Mouse (Mus musculus) brain, embryonic 14.5 days (tissue): ENCODE measurements at regions not wholly inside any gene's neighbourhood (a gene's known extent, or its start where the extent isn't known, plus 50 kb on each side); places are given as distances from the start of the nearest gene placed in this dataset.

ENCODE experiments used
- DNase-seq: peaks from one replicate; pipeline ENCODE4 v3.0.0-alpha.2; 2011; ENCODE audit warnings: low read depth
- CTCF ChIP-seq: fragments of 200-500 bp; IDR thresholded peaks from 2 replicates; pipeline ENCODE4 v1.5.1; 2012; ENCODE audit warnings: inconsistent platforms, mild to moderate bottlenecking, moderate library complexity, borderline replicate concordance; ENCODE audit not compliant: insufficient read depth, insufficient read length; ENCODE audit errors: extremely low read depth
- POLR2A ChIP-seq: fragments of 200-500 bp; IDR thresholded peaks from 2 replicates; pipeline ENCODE4 v1.6.1; 2012; ENCODE audit warnings: mild to moderate bottlenecking, inconsistent platforms, borderline replicate concordance; ENCODE audit not compliant: poor library complexity, insufficient read depth, insufficient read length, severe bottlenecking; ENCODE audit errors: extremely low read depth

- TF ChIP-seq CTCF (no peak), POLR2A (no peak)
- peak; percentile 89 for DNase-seq
Observed at GRCm38 (mm10) chr5:52051383-52052071, 138.8 kb downstream of the Dhx15 start.

- TF ChIP-seq POLR2A, result no peak
- DNase-seq, result no peak
Observed at GRCm38 (mm10) chr5:52048790-52049189, 141.5 kb downstream of the Dhx15 start.

- no peak for DNase-seq
- TF ChIP-seq POLR2A, result no peak
- no peak for TF ChIP-seq CTCF
Observed at GRCm38 (mm10) chr5:52046704-52047103, 143.6 kb downstream of the Dhx15 start.

- DNase-seq, result no peak
- TF ChIP-seq CTCF (no peak), POLR2A (no peak)
Observed at GRCm38 (mm10) chr5:52044101-52044500, 146.2 kb downstream of the Dhx15 start.

GRCm38 (mm10) chr5:52041447-52041846 lies 148.9 kb downstream of the Dhx15 start:
- no peak for TF ChIP-seq POLR2A
- TF ChIP-seq CTCF, result no peak
- no peak for DNase-seq

- peak; percentile 51 for DNase-seq
- TF ChIP-seq POLR2A, result no peak
- no peak for TF ChIP-seq CTCF
Observed at GRCm38 (mm10) chr5:52040427-52041312, 149.6 kb downstream of the Dhx15 start.

- TF ChIP-seq POLR2A, result no peak
- no peak for TF ChIP-seq CTCF
- no peak for DNase-seq
Observed at GRCm38 (mm10) chr5:52035339-52035738, 155.0 kb downstream of the Dhx15 start.

- DNase-seq, result no peak
- TF ChIP-seq CTCF (no peak), POLR2A (no peak)
Observed at GRCm38 (mm10) chr5:52027478-52027877, 162.8 kb downstream of the Dhx15 start.

- DNase-seq, result no peak
- no peak for TF ChIP-seq CTCF
- no peak for TF ChIP-seq POLR2A
Observed at GRCm38 (mm10) chr5:52026148-52026547, 164.2 kb downstream of the Dhx15 start.

GRCm38 (mm10) chr5:52023212-52023611 lies 167.1 kb downstream of the Dhx15 start:
- no peak for TF ChIP-seq CTCF
- no peak for TF ChIP-seq POLR2A
- peak; percentile 88 for DNase-seq

- TF ChIP-seq POLR2A, result no peak
- TF ChIP-seq CTCF, result no peak
- DNase-seq, result no peak
Observed at GRCm38 (mm10) chr5:52016992-52017391, 173.3 kb downstream of the Dhx15 start.
